Mouse (Mus musculus) thymus, adult 2 months (tissue): ENCODE results near the gene Gna11.

Experiments
- CTCF ChIP-seq: fragments of 200-500 bp; IDR thresholded peaks from 2 replicates; pipeline ENCODE4 v1.5.1; 2012; ENCODE audit warnings: mild to moderate bottlenecking, control low read depth, low read length, moderate library complexity, borderline replicate concordance; ENCODE audit not compliant: control insufficient read depth, poor library complexity, insufficient read depth; ENCODE audit errors: extremely low read depth
- POLR2A ChIP-seq: fragments of 200-500 bp; IDR thresholded peaks from 2 replicates; pipeline ENCODE4 v1.6.1; 2012; ENCODE audit warnings: mild to moderate bottlenecking, low read length, control low read depth, moderate library complexity; ENCODE audit not compliant: control insufficient read depth, poor library complexity, insufficient read depth; ENCODE audit errors: extremely low read depth

GRCm38 (mm10) chr10:81519227-81519977 is 25.6 kb downstream of the Gna11 start:
- TF ChIP-seq CTCF: no peak
- no peak for TF ChIP-seq POLR2A
